Mouse (Mus musculus) adrenal gland, postnatal 36 days (tissue): ENCODE results near the gene Rbks. TPM values are rescaled to one million over a fixed set of nuclear protein-coding genes. Genes with fewer than 3 reads are reported as not detected.
A peak's percentile ranks its signal among the peaks of the same experiment; 100 is the strongest.
"Not testable (repeated sequence)": the region's sequence is repeated elsewhere in the genome, so short reads cannot be mapped to it uniquely, and the experiment has no call there.

ENCODE experiments used
- DNase-seq, 2 experiments: peaks; one replicate each; pipeline ENCODE4 v3.0.0; 2021; ENCODE audit warnings: mixed read lengths in 1 of 2
- total RNA-seq, 2 experiments: library from RNA; stranded (reverse); gene quantifications; 2 replicates each; pipeline ENCODE4 v1.2.3; 2021

Gene Rbks
- total RNA-seq, 2 experiments from 2014 or later = 6.6 to 16.7 TPM

DNA sequence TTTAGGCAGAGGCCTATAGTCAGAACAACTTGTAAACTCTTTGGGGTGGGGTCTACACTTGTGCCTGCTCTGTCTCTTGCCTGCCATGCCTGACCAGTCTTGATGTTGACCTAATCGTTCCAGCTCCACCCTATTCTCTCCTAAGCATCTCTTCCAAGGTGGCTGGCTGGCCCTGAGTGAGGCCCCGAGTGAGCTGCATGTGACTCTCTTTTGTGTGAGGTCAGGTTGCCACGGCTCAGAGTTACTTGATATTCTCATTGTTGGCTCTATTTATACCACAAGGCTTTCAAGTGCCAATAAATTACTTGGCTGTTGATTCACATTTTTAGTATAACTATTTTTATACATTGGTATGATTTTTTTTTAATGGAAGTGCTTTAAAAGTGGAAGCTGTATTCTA lies 70.3 kb downstream of the Rbks start:
- DNase-seq = no peak

- no peak for DNase-seq
Observed at GRCm38 (mm10) chr5:31620326-31620725, 77.1 kb downstream of the Rbks start.

- no peak for DNase-seq
Observed at GRCm38 (mm10) chr5:31614339-31615025, 82.9 kb downstream of the Rbks start.

DNA sequence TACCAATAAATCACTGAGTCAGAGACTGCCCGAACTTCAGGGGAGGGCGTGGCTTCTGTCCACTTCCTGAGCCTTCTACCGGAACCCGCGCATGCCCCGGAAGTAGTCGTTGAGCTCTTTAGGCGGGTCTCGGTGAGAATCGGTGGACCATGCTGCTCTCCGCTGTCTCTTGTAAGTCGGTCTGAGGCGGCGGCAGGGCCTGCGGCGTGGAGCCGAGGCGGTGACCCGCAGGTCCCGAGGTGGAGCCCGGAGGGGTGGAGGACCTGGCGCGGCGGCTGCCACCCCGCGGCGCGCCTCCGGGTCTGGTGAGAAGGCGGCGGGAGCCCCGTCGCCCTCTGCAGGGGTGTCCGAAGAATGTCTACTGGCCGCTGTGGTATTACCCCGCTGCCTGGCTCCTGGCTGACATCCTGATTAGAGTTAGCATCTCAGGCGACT lies 83.6 kb downstream of the Rbks start:
- peak; percentile 88 to 93 for DNase-seq

GRCm38 (mm10) chr5:31611186-31611585 lies 86.2 kb downstream of the Rbks start:
- no peak for DNase-seq

DNA sequence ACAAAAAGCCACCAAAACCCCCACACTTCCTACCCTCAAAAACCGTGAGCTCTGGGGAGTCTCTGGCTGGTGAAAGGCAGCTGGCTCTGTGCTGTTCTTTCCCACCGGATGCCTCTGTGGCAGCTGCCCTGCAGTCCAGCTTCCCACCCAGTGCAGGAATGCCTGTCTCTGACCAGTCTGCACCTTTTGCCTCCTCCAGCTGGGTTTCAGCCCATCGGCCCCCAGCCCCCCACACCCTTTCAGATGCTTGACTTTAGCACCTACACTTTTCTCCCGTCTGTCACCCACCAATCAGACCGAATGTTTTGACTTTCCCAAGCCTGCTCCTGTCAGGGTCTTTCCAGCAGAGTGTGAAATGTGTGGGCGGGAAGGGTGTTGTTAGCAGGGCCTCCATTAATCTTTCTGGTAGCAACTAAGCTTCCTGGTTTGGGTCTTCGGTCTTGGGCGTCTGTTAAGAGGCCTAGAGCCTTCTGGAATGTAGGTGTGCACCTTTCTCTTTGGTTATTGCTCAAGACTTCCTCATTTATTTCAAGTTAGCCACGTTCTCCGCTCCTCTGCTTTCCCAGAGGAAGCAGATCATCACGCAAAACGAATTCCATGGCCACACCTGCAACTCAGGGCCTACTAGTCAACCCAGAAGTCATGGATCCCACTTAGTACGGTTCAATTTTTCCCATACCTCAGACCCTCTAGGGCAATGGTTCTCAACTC lies 86.9 kb downstream of the Rbks start:
- DNase-seq = no peak

- DNase-seq = peak; percentile 50 to 52
Observed at GRCm38 (mm10) chr5:31606151-31606550, 91.3 kb downstream of the Rbks start.

- peak; percentile 34 to 59 for DNase-seq
Observed at GRCm38 (mm10) chr5:31603766-31604165, 93.7 kb downstream of the Rbks start.

DNA sequence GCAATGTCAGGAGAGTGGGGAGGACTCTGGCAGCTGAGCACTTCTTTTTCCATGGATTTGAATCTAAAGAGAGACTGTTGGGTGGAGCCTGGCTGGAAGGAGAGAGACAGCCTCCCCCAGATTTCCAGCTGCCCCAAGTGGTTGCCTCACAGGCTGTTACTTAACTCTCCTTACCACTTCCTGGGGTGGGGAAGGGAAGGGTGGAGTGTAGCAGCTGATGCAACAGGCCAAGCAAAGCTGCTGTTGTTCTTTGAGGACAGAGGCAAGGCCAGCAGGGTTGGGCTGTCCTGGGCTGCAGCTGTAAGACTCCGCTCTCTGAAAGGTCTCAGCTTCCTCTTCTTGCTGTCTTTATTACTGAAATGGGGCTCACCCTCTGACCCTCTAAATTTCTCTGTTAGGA lies 95.0 kb downstream of the Rbks start:
- peak; percentile 80 to 86 for DNase-seq

GRCm38 (mm10) chr5:31601162-31601722 lies 96.2 kb downstream of the Rbks start:
- DNase-seq = no peak

GRCm38 (mm10) chr5:31599161-31599560 lies 98.3 kb downstream of the Rbks start:
- peak in 1 of 2 experiments; percentile 25 for DNase-seq

GRCm38 (mm10) chr5:31598579-31598978 lies 98.8 kb downstream of the Rbks start:
- peak; percentile 73 to 79 for DNase-seq

GRCm38 (mm10) chr5:31598121-31598520 lies 99.3 kb downstream of the Rbks start:
- DNase-seq = peak in 1 of 2 experiments; percentile 10

GRCm38 (mm10) chr5:31597430-31597944 lies 99.9 kb downstream of the Rbks start:
- DNase-seq = no peak

DNA sequence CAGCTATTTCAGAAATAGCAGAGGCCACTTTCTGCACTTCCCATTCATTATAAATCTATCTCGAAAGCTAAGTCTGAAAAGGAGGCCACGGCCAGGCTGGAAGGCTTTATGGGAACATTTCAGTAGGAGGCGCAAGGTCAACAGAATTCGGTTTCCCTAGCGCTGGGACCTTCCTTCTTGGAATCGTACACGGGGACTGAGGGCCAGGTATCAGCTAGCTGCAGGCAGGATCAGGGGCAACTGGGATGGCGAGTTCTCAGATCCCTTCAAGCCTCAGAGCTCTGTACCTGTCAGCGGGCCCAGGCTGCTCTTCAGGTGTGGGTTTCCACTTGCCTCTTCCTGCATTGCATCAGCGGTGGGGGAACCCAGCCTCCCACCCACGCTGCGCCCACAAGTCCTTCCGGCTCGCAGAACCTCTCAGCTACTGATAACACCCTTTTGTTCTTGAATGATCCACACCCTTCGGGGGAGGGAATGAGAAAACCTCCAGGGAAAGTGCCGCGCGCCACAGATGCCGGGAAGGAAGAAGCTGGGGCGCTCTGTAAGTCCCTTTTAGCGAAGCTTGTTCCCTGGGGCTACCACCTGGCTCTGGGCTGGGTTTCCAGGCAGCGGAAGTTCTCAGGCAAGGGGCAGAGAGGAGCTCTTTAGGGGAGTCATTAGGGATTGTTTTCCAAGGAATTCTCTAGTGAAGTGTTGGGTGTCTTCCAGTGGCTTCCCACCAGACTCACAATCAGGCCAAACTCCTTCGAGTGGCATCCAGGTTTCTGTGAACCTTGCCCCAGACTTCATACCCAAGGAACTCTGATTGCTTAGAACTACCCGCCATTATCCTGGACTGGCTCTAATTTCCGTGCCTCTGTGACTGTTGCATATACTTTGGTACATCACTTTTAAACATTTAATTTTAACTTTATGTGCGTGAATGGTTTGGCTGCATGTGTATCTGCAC lies 100.7 kb downstream of the Rbks start, which contains the start of gene Mrpl33:
Gene Mrpl33, plus strand, starts transcription at position 455 of the 949 bp plus-strand sequence.
- DNase-seq = peak; percentile 70 to 73

DNA sequence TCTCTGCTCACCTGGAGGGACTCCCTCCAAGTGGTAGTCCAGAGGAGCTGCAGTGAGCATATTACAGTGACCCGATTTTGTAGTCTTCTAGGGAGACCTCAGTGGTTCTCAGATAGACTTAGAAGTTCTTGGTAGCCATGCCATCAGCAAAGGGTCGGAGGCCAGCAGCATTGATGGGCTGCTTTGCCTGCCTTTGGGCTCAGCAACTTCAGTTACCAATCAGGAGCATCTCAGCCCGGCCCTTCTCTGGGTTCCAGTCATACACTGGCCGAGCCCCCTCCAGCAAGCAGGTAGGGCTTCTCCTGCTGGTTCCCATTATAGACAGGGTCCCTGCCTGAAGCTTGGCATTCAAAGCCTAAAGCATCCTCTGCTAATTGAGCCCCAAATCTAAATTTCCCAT lies 101.6 kb downstream of the Rbks start:
- no peak for DNase-seq

GRCm38 (mm10) chr5:31591122-31591521 lies 106.3 kb downstream of the Rbks start:
- no peak for DNase-seq

DNA sequence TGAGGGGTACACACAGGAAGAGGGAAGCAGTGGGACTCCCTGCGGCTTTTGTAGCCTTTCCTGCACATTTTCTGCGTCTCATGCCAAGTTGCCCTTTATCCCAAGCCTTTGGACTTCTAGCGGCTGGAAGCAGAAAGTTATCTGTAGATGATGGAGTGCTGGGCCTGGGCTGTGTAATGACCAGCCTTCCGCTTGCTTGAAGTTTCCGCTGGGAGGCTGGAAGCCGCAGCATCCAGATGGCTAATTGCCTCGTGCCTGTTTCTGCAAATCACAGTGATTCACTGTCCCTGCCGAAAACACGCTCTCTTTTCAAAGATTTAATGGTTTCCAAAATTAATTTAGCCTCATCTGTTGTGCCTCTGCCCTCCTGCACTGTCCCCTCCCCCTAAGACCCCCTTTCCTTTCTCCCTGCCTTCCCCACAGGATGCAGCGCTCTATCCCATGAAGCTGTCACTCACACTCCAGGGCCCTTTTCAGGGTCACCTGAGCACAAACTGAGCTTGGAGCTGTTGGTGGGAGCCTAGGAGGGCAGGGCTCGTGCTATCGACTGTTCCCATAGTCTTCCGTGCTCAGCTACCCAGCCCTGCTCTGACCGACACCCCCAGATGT lies 107.6 kb downstream of the Rbks start:
- no peak for DNase-seq

DNA sequence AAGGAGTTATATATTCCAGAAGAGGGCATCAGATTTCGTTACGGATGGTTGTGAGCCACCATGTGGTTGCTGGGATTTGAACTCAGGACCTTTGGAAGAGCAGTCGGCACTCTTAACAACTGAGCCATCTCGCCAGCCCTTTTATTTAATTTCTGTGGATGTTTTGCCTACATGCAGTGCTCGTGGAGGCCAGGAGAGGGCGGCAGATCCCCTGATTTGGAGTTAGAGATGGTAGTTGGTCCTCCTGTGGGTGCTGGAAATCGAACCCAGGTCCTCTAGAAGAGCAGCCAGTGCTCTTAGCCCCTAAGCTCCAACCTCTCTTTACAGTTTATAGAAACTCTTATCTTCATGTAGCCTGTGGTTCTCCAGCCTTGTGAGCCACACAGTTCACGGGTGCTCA lies 108.8 kb downstream of the Rbks start:
- not testable (repeated sequence) for DNase-seq

- no peak for DNase-seq
Observed at GRCm38 (mm10) chr5:31588016-31588415, 109.4 kb downstream of the Rbks start.

- no peak for DNase-seq
Observed at GRCm38 (mm10) chr5:31585526-31585925, 111.9 kb downstream of the Rbks start.
